Mouse (Mus musculus) liver, embryonic 14.5 days (tissue): ENCODE results near the gene Slc17a8. TPM values are rescaled to one million over a fixed set of nuclear protein-coding genes. Genes with fewer than 3 reads are reported as not detected.

ENCODE experiments used
- ATAC-seq: fragments of 200-750 bp; cut with Nextera tagmentation; 2 replicates; pipeline ENCODE4 v1.8.0; 2017; ENCODE audit warnings: moderate number of reproducible peaks, mild to moderate bottlenecking, moderate library complexity; ENCODE audit not compliant: insufficient read depth
- DNase-seq, 3 experiments: peaks; one replicate each; pipeline ENCODE4 v3.0.0-alpha.2; 2012 to 2013; ENCODE audit warnings: low read depth in 3 of 3, low spot score in 3 of 3
- H3K27ac ChIP-seq: fragments of 300-500 bp; sonication (generic); 2 replicates; pipeline ENCODE4 v1.5.1; 2014; ENCODE audit warnings: moderate library complexity, mild to moderate bottlenecking, control low read depth, inconsistent platforms
- H3K27me3 ChIP-seq: fragments of 300-500 bp; sonication (generic); 2 replicates; pipeline ENCODE4 v1.6.1; 2014; ENCODE audit warnings: mild to moderate bottlenecking, low read length, moderate library complexity; ENCODE audit not compliant: control insufficient read depth, insufficient read depth
- H3K36me3 ChIP-seq: fragments of 300-500 bp; sonication (generic); replicated peaks from 2 replicates; pipeline ENCODE4 v1.6.1; 2014; ENCODE audit warnings: low read depth; ENCODE audit not compliant: control insufficient read depth, insufficient read depth
- H3K4me1 ChIP-seq, 2 experiments: fragments of 200-500 bp in 1 of 2; fragments of 300-500 bp in 1 of 2; sonication (generic) in 1 of 2; replicated peaks; 2 replicates each; pipeline ENCODE4 v1.6.1; 2012 to 2014; ENCODE audit warnings: antibody characterized with exemption in 1 of 2, inconsistent platforms in 1 of 2, low read length in 1 of 2; ENCODE audit not compliant: control insufficient read depth in 2 of 2, insufficient read depth in 2 of 2
- H3K4me2 ChIP-seq: fragments of 300-500 bp; sonication (generic); 2 replicates; pipeline ENCODE4 v1.6.1; 2014; ENCODE audit warnings: low read depth, mild to moderate bottlenecking, control low read depth, moderate library complexity
- H3K4me3 ChIP-seq, 2 experiments: fragments of 200-500 bp in 1 of 2; fragments of 300-500 bp in 1 of 2; sonication (generic) in 1 of 2; 2 replicates each; pipeline ENCODE4 v1.5.1; 2012 to 2014; ENCODE audit warnings: low read depth in 2 of 2, low read length in 2 of 2, mild to moderate bottlenecking in 2 of 2, control low read depth in 1 of 2, inconsistent platforms in 1 of 2, moderate library complexity in 1 of 2; ENCODE audit not compliant: insufficient read depth in 1 of 2
- H3K9ac ChIP-seq: fragments of 300-500 bp; sonication (generic); replicated peaks from 2 replicates; pipeline ENCODE4 v1.6.1; 2014; ENCODE audit warnings: mild to moderate bottlenecking, control low read depth, moderate library complexity
- H3K9me3 ChIP-seq: fragments of 300-500 bp; sonication (generic); 2 replicates; pipeline ENCODE4 v1.6.1; 2016; ENCODE audit warnings: low read length, mixed read lengths; ENCODE audit not compliant: control insufficient read depth
- CTCF ChIP-seq: IDR thresholded peaks from 2 replicates; pipeline ENCODE4 v1.5.1; 2016; ENCODE audit warnings: antibody characterized with exemption, low read depth, control low read depth
- EP300 ChIP-seq: IDR thresholded peaks from 2 replicates; pipeline ENCODE4 v1.6.1; 2016; ENCODE audit warnings: antibody characterized with exemption, low read depth
- WGBS: fragments of 180-500 bp; shearing (Covaris S2); extraction: QIAGEN DNeasy Blood & Tissue Kit; methylation state at CpG from one replicate; pipeline ENCODE4 v1.1.7; 2014; ENCODE audit not compliant: insufficient replicate concordance; 5-methylcytosine and 5-hydroxymethylcytosine counted together
- polyA plus RNA-seq, 2 experiments: library from polyadenylated mRNA; depleted of rRNA in 1 of 2; stranded (reverse) in 1 of 2; unstranded in 1 of 2; fragments of >200 nt; fragmentation: Nextera tagmentation in 1 of 2; extraction: Ambion mirVana in 1 of 2; gene quantifications; 2 replicates each; pipeline versions ENCODE4 v1.2.1 to v1.2.3; 2012 to 2014

Gene Slc17a8
- polyA plus RNA-seq, 2 experiments = 0.04 TPM; not detected in 1

DNA sequence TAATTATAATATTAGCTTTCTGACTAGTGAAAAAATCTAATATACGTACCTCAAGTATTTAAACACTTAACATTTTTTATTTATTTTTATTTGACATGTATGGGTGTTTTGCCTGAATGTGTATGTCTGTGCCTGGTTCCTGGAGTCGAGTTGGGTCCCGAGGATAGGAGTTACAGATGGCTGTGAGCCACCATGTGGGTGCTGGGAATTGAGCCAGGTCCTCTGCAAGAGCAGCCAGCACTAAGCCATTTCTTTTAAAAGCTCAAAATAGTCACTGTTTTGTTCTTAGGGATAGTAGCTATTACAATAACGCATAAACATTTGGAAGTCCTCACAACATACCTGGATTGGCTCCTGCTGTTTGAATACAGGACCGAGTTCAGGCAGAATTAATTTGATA lies 35.3 kb upstream of the Slc17a8 start:
- no peak overlapping the region for H3K4me3 ChIP-seq
- no peaks in the 10 kb centered on the region for H3K27me3 ChIP-seq
- 73% methylated on average over 5 of the region's 5 CpGs for WGBS
- no peaks in the 10 kb centered on the region for H3K9me3 ChIP-seq
- H3K27ac ChIP-seq = no peak overlapping the region
- no peak overlapping the region for H3K9ac ChIP-seq
- DNase-seq = no peak
- no peak for ATAC-seq
- H3K4me2 ChIP-seq = no peak overlapping the region
- H3K4me1 ChIP-seq = no peaks in the 10 kb centered on the region
- TF ChIP-seq CTCF (no peak), EP300 (no peak)
- H3K36me3 ChIP-seq = peaks cover 23% of the 10 kb centered on the region

DNA sequence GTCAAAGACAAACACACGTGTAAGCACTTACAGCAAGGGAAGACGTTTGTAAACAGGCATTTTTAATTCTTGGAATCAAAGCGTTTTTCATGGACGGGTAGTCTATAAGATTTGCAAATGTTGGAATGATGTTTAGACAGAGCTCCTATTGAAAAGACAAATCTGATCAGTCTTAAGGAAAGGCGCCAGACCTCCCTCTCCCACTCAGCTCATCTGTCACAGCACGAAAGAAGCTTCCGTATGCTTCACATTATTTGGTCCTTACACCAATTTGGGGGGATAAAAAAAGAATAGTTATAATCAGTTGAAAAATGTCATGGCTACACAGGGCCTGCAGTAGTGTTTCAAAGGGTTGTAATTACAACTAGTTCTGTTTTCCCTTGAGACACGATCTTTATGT lies 31.9 kb upstream of the Slc17a8 start:
- H3K27me3 ChIP-seq = no peaks in the 10 kb centered on the region
- H3K4me2 ChIP-seq = no peak overlapping the region
- no peak overlapping the region for H3K27ac ChIP-seq
- no peaks in the 10 kb centered on the region for H3K9me3 ChIP-seq
- no peak for ATAC-seq
- no peaks in the 10 kb centered on the region for H3K4me1 ChIP-seq
- H3K4me3 ChIP-seq = no peak overlapping the region
- TF ChIP-seq EP300 = no peak
- TF ChIP-seq CTCF = no peak
- DNase-seq = no peak
- WGBS = 75% methylated on average over 8 of the region's 8 CpGs
- H3K9ac ChIP-seq = no peak overlapping the region
- H3K36me3 ChIP-seq = peaks cover 23% of the 10 kb centered on the region

DNA sequence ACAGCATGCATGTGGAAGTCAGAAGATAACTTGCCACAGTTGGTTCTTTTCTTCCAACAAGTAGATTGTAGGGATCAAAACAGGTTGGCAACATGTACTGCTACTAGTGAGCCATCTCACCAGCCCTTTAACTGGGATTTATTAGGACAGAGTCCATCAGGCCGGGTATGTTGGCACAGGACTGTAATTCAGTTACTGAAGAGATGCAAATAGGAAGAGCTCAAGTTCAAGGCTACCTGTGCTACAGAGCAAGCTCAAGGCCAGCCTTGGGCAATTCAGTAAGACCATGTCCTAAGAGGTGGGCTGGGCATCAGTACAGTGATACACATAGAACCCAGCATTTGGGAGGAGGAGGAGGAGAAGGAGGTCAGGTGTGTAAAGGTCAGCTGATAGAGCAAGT lies 30.6 kb upstream of the Slc17a8 start:
- H3K36me3 ChIP-seq = peaks cover 16% of the 10 kb centered on the region
- WGBS = 59% methylated on average over 1 of the region's 1 CpGs

DNA sequence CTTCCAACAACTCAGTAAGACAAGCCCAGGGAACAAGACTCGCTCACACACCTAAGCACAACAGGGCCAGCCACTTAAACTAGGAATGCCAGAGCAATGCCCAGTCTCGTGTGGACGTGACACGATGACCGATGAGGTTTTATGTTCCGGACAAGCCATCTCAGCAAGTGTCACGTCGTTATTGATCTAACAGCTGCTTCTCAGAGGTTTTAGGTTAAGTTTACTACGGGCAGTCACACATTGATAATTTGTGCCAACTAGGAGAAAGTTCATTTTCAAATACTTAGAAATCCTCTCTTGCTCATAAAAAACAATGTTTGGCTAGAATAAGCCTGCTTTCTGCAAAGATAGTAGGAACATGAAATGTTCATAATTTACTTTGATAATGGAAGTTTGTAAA lies 25.9 kb upstream of the Slc17a8 start:
- no peak for TF ChIP-seq CTCF
- TF ChIP-seq EP300 = no peak
- no peak for DNase-seq
- Histone ChIP-seq H3K36me3 (peaks cover 10% of the 10 kb centered on the region; the same call in 1 of the 2 replicates), H3K9me3 (no peaks in the 10 kb centered on the region), H3K9ac (no peak overlapping the region), H3K27me3 (no peaks in the 10 kb centered on the region), H3K4me3 (no peak overlapping the region), H3K4me1 (no peaks in the 10 kb centered on the region), H3K4me2 (no peak overlapping the region), H3K27ac (no peak overlapping the region)
- no peak for ATAC-seq
- 87% methylated on average over 9 of the region's 9 CpGs for WGBS

More for the DNA sequence above, 30.6 kb upstream of the Slc17a8 start:
- no peak overlapping the region for H3K4me2 ChIP-seq
- H3K4me3 ChIP-seq = no peak overlapping the region
- H3K9ac ChIP-seq = no peak overlapping the region
- no peaks in the 10 kb centered on the region for H3K27me3 ChIP-seq
- no peaks in the 10 kb centered on the region for H3K9me3 ChIP-seq
- H3K4me1 ChIP-seq = no peaks in the 10 kb centered on the region
- no peak for ATAC-seq
- H3K27ac ChIP-seq = no peak overlapping the region
- TF ChIP-seq CTCF = no peak
- TF ChIP-seq EP300 = no peak
- no peak for DNase-seq

DNA sequence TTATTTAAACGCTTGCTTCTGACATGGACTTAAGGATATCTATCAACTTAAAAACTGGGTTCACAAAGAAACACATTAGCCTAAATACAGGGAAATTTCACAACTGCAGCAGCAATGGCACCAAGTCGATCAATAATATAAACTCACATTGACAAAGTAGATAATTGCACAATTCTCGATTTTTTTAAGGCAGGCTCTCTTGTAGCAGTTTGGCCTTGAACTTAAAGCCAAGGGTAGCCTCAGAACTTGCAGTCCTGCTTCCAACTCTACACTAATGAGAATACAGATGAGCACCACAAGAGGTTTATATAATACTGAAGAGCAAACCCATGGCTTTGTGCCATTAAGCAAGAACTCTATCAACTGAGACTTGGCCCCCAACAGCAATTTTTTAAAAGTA lies 15.9 kb upstream of the Slc17a8 start:
- peaks cover 10% of the 10 kb centered on the region for H3K36me3 ChIP-seq
- H3K27ac ChIP-seq = no peak overlapping the region
- H3K4me3 ChIP-seq = no peak overlapping the region
- ATAC-seq (no peak), DNase-seq (no peak)
- TF ChIP-seq CTCF (no peak), EP300 (no peak)
- H3K4me2 ChIP-seq = no peak overlapping the region
- no peaks in the 10 kb centered on the region for H3K27me3 ChIP-seq
- no peaks in the 10 kb centered on the region for H3K9me3 ChIP-seq
- H3K9ac ChIP-seq = no peak overlapping the region
- H3K4me1 ChIP-seq = peaks cover 0 to 3% of the 10 kb centered on the region in 2 experiments; a peak in 1 of 4 replicates
- WGBS = 61% methylated on average over 3 of the region's 3 CpGs
